Mouse (Mus musculus) C2C12 (cell line): ENCODE data around the gene Ppp2ca. TPM values are rescaled to one million over a fixed set of nuclear protein-coding genes. Genes with fewer than 3 reads are reported as not detected.

Experiments used
- H3K27me3 ChIP-seq: one replicate; pipeline ENCODE4 v1.6.1; 2011; ENCODE audit not compliant: control insufficient read depth, insufficient read depth, insufficient read length
- H3K36me3 ChIP-seq: one replicate; pipeline ENCODE4 v1.6.1; 2011; ENCODE audit not compliant: control insufficient read depth, insufficient read depth
- H3K4me3 ChIP-seq: one replicate; pipeline ENCODE4 v1.5.1; 2011; ENCODE audit warnings: mild to moderate bottlenecking, control low read depth; ENCODE audit not compliant: poor library complexity, insufficient read depth, severe bottlenecking
- H3K79me2 ChIP-seq: one replicate; pipeline ENCODE4 v1.6.1; 2011; ENCODE audit not compliant: control insufficient read depth, insufficient read depth
- H3K79me3 ChIP-seq: one replicate; pipeline ENCODE4 v1.6.1; 2011; ENCODE audit warnings: low read depth, control low read depth
- H3ac ChIP-seq: one replicate; pipeline ENCODE3; 2011; ENCODE audit warnings: low read depth; ENCODE audit not compliant: control insufficient read depth, insufficient read length
- CEBPB ChIP-seq: IDR thresholded peaks from one replicate; pipeline ENCODE4 v1.6.1; 2011; ENCODE audit warnings: low read depth, mild to moderate bottlenecking, control low read depth, moderate library complexity
- CTCF ChIP-seq: IDR thresholded peaks from one replicate; pipeline ENCODE4 v1.5.1; 2011; ENCODE audit not compliant: control insufficient read depth, insufficient read depth, insufficient read length
- FOSL1 ChIP-seq: IDR thresholded peaks from one replicate; pipeline ENCODE4 v1.8.0; 2011; ENCODE audit warnings: mild to moderate bottlenecking, low read length; ENCODE audit not compliant: poor library complexity, insufficient read depth, severe bottlenecking
- MAX ChIP-seq: IDR thresholded peaks from one replicate; pipeline ENCODE4 v1.6.1; 2011; ENCODE audit warnings: mild to moderate bottlenecking, control low read depth
- MYOD1 ChIP-seq: IDR thresholded peaks from one replicate; pipeline ENCODE4 v1.6.1; 2011; ENCODE audit warnings: low read depth; ENCODE audit not compliant: control insufficient read depth, insufficient read length
- MYOG ChIP-seq: IDR thresholded peaks from one replicate; pipeline ENCODE4 v1.6.1; 2011; ENCODE audit not compliant: control insufficient read depth, insufficient read length; ENCODE audit errors: extremely low read depth
- USF1 ChIP-seq: IDR thresholded peaks from one replicate; pipeline ENCODE4 v1.6.1; 2011; ENCODE audit warnings: low read depth, mild to moderate bottlenecking, control low read depth, moderate library complexity
- long read RNA-seq, 2 experiments: library from polyadenylated mRNA; unstranded; transcript quantifications; one replicate each; pipeline ENCODE4 v2.0.0; 2019 to 2020
- polyA plus RNA-seq: library from polyadenylated mRNA; unstranded; fragments of >200 nt; fragmentation: generic; extraction: Trizol; gene quantifications from one replicate; pipeline ENCODE4 v1.2.1, GENCODE M21; 2012; ENCODE audit warnings: missing spikeins

Gene Ppp2ca
- 41.5 TPM for polyA plus RNA-seq
- long read RNA-seq, experiment 1, full-length matches to known transcripts: 6 of 33 reads
- long read RNA-seq, experiment 1, partial matches to known transcripts: 22 of 33 reads
- long read RNA-seq, experiment 1, other reads (novel, unspliced or antisense): 5 of 33 reads
- long read RNA-seq, experiment 2, full-length matches to known transcripts: 9 of 27 reads
- long read RNA-seq, experiment 2, partial matches to known transcripts: 16 of 27 reads
- long read RNA-seq, experiment 2, other reads (novel, unspliced or antisense): 2 of 27 reads

DNA sequence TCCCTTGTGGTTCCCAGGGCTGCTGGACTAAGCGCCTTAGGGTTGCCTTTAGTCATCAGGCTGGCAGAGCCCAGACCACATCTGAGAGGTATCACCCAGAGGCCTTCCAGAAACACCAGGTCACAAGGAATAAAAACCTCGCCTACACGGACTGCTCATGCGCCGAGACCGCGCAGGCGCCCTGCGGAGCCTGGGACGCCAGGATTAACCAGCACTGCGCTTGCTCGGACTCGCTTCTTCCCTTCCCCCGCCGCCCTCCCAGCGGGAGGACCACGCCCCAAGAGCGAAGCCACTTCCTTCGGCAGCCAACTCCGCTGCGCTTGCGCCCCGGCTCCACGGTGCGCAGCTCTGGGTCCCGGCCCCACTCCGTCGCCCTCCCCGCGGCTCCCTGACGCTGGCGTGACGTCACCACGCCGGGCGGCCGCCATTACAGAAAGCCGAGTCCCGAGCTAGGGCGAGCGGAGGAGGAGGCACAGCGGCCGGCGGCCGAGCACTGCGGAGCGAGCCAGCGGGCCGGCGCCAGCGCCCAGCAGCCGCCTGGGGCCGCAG lies at the start of gene Ppp2ca:
TSS of gene Ppp2ca (plus strand) at position 284 of the 549 bp plus-strand sequence.
- Histone ChIP-seq H3K4me3 (peak within 1 kb of the TSS; percentile 100), H3K27me3 (no peaks in the 10 kb centered on the region)

GRCm38 (mm10) chr11:52053371-52053770 lies 45.1 kb upstream of the Ppp2ca start:
- TF ChIP-seq CEBPB: peak; percentile 78
- no peak for TF ChIP-seq MAX
- no peaks in the 10 kb centered on the region for H3K36me3 ChIP-seq
- no peaks in the 10 kb centered on the region for H3K79me2 ChIP-seq
- no peaks in the 10 kb centered on the region for H3K79me3 ChIP-seq
- H3K4me3 ChIP-seq: no peak overlapping the region
- peaks cover 5% of the 10 kb centered on the region for H3K27me3 ChIP-seq
- H3ac ChIP-seq: no peak overlapping the region

More for the DNA sequence above, at the start of gene Ppp2ca:
- peak within 1 kb of the TSS; percentile 87 for H3ac ChIP-seq
- TF ChIP-seq FOSL1 (no peak), CTCF (no peak), MYOD1 (no peak), CEBPB (no peak), MAX (no peak), USF1 (no peak), MYOG (no peak)
- peaks cover 45% of the 10 kb centered on the region for H3K79me3 ChIP-seq
- peaks cover 26% of the 10 kb centered on the region for H3K36me3 ChIP-seq
- H3K79me2 ChIP-seq: peaks cover 49% of the 10 kb centered on the region

DNA sequence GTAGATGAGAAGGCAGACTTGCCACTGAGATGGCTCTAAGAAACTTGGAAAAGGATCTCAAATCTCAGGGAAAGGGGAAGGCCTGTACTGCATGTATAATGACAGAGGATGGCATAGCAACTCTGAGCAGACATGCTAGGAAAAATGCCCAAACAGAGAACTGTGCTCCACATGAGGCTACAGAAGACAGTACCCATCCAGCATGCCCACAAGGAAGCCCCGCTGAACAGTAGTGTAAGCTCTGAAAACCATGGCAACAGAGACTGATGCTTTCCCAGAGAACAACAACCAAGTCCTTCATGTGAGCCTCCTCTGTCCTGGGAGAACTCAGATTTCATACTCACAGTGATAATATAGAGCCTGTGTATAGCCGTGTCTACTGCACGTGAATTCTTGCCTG lies 43.8 kb upstream of the Ppp2ca start:
- Histone ChIP-seq H3K79me3 (no peaks in the 10 kb centered on the region), H3K4me3 (no peak overlapping the region), H3K79me2 (no peaks in the 10 kb centered on the region), H3K36me3 (no peaks in the 10 kb centered on the region), H3ac (no peak overlapping the region), H3K27me3 (peaks cover 5% of the 10 kb centered on the region)
- no peak for TF ChIP-seq CTCF
- no peak for TF ChIP-seq CEBPB
- no peak for TF ChIP-seq MYOG
- TF ChIP-seq MYOD1: no peak
- no peak for TF ChIP-seq USF1
- TF ChIP-seq MAX: no peak
- TF ChIP-seq FOSL1: no peak

- Histone ChIP-seq H3ac (no peak overlapping the region), H3K4me3 (no peak overlapping the region), H3K79me3 (no peaks in the 10 kb centered on the region), H3K36me3 (no peaks in the 10 kb centered on the region), H3K79me2 (no peaks in the 10 kb centered on the region), H3K27me3 (peaks cover 5% of the 10 kb centered on the region)
- TF ChIP-seq MAX (no peak), CTCF (no peak), USF1 (no peak), MYOG (no peak), MYOD1 (no peak), FOSL1 (no peak), CEBPB (no peak)
These were observed 42.3 kb upstream of the Ppp2ca start for GRCm38 (mm10) chr11:52056198-52056597.

DNA sequence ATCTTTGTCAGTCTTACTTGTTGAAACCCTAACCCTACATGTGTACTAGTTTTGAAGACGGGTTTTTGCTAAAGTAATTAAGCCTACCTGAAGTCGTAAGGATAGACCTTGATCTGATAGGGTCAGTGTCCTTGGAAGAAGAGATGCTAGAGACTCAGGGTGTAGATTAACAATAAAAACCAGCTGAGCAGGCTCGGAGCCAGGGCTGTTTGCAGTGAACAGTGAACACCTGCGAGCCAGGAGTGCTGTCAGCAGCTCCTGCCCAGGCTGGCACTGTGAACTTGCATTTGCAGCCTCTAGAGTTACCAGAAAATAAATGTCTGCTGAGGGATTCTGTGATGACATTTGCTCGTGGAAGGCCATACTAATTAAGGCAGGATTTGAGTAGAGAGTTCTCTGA lies 39.5 kb upstream of the Ppp2ca start:
- no peaks in the 10 kb centered on the region for H3K79me3 ChIP-seq
- no peaks in the 10 kb centered on the region for H3K36me3 ChIP-seq
- TF ChIP-seq MYOD1 (no peak), MYOG (no peak), FOSL1 (no peak), USF1 (no peak), MAX (no peak), CTCF (no peak), CEBPB (no peak)
- H3ac ChIP-seq: no peak overlapping the region
- H3K79me2 ChIP-seq: no peaks in the 10 kb centered on the region
- H3K27me3 ChIP-seq: peaks cover 5% of the 10 kb centered on the region
- no peak overlapping the region for H3K4me3 ChIP-seq

DNA sequence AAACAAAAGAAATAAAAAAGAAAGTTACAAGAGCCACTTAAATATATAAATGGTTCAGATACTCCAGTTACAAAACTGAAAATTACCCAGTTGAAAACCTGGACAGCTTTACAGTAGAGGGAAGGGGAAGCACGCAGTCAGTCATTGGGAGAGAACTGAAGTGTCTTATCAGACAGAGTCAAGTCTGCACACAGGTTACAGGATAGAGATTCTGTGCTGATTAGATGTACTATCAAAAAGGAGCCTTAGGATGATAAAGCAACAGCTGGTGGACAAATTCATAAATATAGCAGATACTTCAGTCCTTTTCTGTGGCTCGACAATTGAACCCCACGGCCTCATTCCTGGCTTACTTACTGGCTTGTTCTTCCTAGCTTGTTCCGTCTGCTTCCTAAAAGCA lies 38.2 kb upstream of the Ppp2ca start:
- Histone ChIP-seq H3K36me3 (no peaks in the 10 kb centered on the region), H3K27me3 (peaks cover 5% of the 10 kb centered on the region), H3K4me3 (no peak overlapping the region), H3K79me2 (no peaks in the 10 kb centered on the region), H3K79me3 (no peaks in the 10 kb centered on the region), H3ac (no peak overlapping the region)
- no peak for TF ChIP-seq USF1
- TF ChIP-seq CTCF: no peak
- TF ChIP-seq MYOG: no peak
- TF ChIP-seq MYOD1: no peak
- no peak for TF ChIP-seq CEBPB
- no peak for TF ChIP-seq MAX
- TF ChIP-seq FOSL1: no peak
